9 mouse cellular contexts compared by ENCODE assay signal in genomic region chr16:45653934-45654332, GRCm38 (mm10). TPM values are rescaled to one million over a fixed set of nuclear protein-coding genes. Genes with fewer than 3 reads are reported as not detected.
A peak's percentile ranks its signal among the peaks of the same experiment; 100 is the strongest.
DNase-seq lines count a peak whose midpoint lies in the region; ATAC-seq and TF ChIP-seq lines count a peak whose summit lies in the region.
"Had no signal": no experiment of that assay in that cellular context is flagged by ENCODE, and none has a peak within 500 bp of the region (broad histone marks: within the 10 kb centered on the region; RNA-seq: fewer than 3 reads in every experiment).

BC016579 (minus strand) TSS chr16:45654068.

- peak within 1 kb of the TSS; percentile 26 for H3K4me3 ChIP-seq in erythroblast, embryonic 14.5 days (replicated peaks)
- H3K4me3 ChIP-seq in hindbrain, embryonic 15.5 days = peak within 1 kb of the TSS; percentile 35
- H3K4me3 ChIP-seq in liver, embryonic 11.5 days (ENCODE audit: low read depth, low read length) = peak within 1 kb of the TSS; percentile 41
- H3K4me3 ChIP-seq in midbrain, postnatal 0 days (ENCODE audit: low read depth, low read length) = peak within 1 kb of the TSS; percentile 33

- H3K4me2 ChIP-seq in hindbrain, embryonic 15.5 days = peak within 1 kb of the TSS; percentile 61
- H3K4me2 ChIP-seq in liver, embryonic 11.5 days = peak within 1 kb of the TSS; percentile 81
- H3K4me2 ChIP-seq in midbrain, postnatal 0 days (ENCODE audit: low read depth, low read length, poor library complexity, severe bottlenecking) = peak within 1 kb of the TSS; percentile 53

- H3K9me3 ChIP-seq in erythroblast, embryonic 14.5 days (ENCODE audit: control insufficient read depth, low read length) = no peaks in the 10 kb centered on the region
- H3K9me3 ChIP-seq in hindbrain, embryonic 15.5 days = no peaks in the 10 kb centered on the region
- no peaks in the 10 kb centered on the region for H3K9me3 ChIP-seq in liver, embryonic 11.5 days (ENCODE audit: control insufficient read depth, low read length)
- no peaks in the 10 kb centered on the region for H3K9me3 ChIP-seq in midbrain, postnatal 0 days (ENCODE audit: low read length)

- ATAC-seq in erythroblast, adult 5-6 weeks (replicated peaks; ENCODE audit: low FRiP score, poor library complexity, severe bottlenecking) = no peak
- ATAC-seq in hindbrain, embryonic 15.5 days (ENCODE audit: low FRiP score, low read depth) = no peak; the same call in 1 of the 2 replicates
- peak; percentile 63 for ATAC-seq in liver, embryonic 11.5 days (replicated peaks; ENCODE audit: low FRiP score)
- peak; percentile 41; the same call in 1 of the 2 replicates for ATAC-seq in midbrain, postnatal 0 days (ENCODE audit: low FRiP score)

- H3K36me3 ChIP-seq in erythroblast, embryonic 14.5 days (ENCODE audit: control insufficient read depth) = no peaks in the 10 kb centered on the region
- no peaks in the 10 kb centered on the region for H3K36me3 ChIP-seq in hindbrain, embryonic 15.5 days
- no peaks in the 10 kb centered on the region for H3K36me3 ChIP-seq in liver, embryonic 11.5 days (ENCODE audit: control insufficient read depth, insufficient read depth, low read length)
- no peaks in the 10 kb centered on the region for H3K36me3 ChIP-seq in midbrain, postnatal 0 days (ENCODE audit: insufficient read depth, low read length)

- 5% methylated on average over 20 of the region's 20 CpGs for WGBS in hindbrain, embryonic 15.5 days
- 11% methylated on average over 20 of the region's 20 CpGs for WGBS in liver, embryonic 11.5 days
- 9% methylated on average over 20 of the region's 20 CpGs for WGBS in midbrain, postnatal 0 days

- H3K4me1 ChIP-seq in erythroblast, embryonic 14.5 days (ENCODE audit: control insufficient read depth) = peaks cover 11% of the 10 kb centered on the region
- H3K4me1 ChIP-seq in hindbrain, embryonic 15.5 days (replicated peaks) = 0 out of 2 replicates have a peak, but pooled peaks cover 6% of the 10 kb centered on the region
- H3K4me1 ChIP-seq in liver, embryonic 11.5 days (replicated peaks; ENCODE audit: control insufficient read depth, insufficient read depth, low read length) = peaks cover 11% of the 10 kb centered on the region
- H3K4me1 ChIP-seq in midbrain, postnatal 0 days (ENCODE audit: insufficient read depth, low read length) = no peaks in the 10 kb centered on the region

- no peak within 1 kb of the TSS for H3K27ac ChIP-seq in hindbrain, embryonic 15.5 days (replicated peaks)
- H3K27ac ChIP-seq in liver, embryonic 11.5 days (ENCODE audit: low read depth, low read length) = no peak within 1 kb of the TSS
- H3K27ac ChIP-seq in midbrain, postnatal 0 days (ENCODE audit: low read depth, low read length) = no peak within 1 kb of the TSS

- peak; percentile 27 for DNase-seq in cerebellum, adult 9-11 months
- no peak for DNase-seq in liver, embryonic 11.5 days (ENCODE audit: low spot score)
- no peak for DNase-seq in midbrain, postnatal 0 days (ENCODE audit: low spot score)
- DNase-seq in right cerebral cortex, postnatal 25 days = no peak
- DNase-seq in frontal cortex, adult 2 months (ENCODE audit: extremely low spot score in 1 of 2, low spot score in 1 of 2) = no peak

- no peak within 1 kb of the TSS; the same call in 1 of the 2 replicates for H3K9ac ChIP-seq in hindbrain, embryonic 15.5 days
- H3K9ac ChIP-seq in liver, embryonic 11.5 days (ENCODE audit: low read depth, low read length) = peak within 1 kb of the TSS; percentile 4; the same call in 1 of the 2 replicates
- H3K9ac ChIP-seq in midbrain, postnatal 0 days (replicated peaks; ENCODE audit: low read length, poor library complexity, severe bottlenecking) = 0 out of 2 replicates have a peak within 1 kb of the TSS, but pooled peaks have one; percentile 9

- peaks cover 5% of the 10 kb centered on the region for H3K27me3 ChIP-seq in erythroblast, embryonic 14.5 days (ENCODE audit: control insufficient read depth)
- peaks cover 15% of the 10 kb centered on the region; the same call in 1 of the 2 replicates for H3K27me3 ChIP-seq in hindbrain, embryonic 15.5 days
- H3K27me3 ChIP-seq in liver, embryonic 11.5 days (replicated peaks; ENCODE audit: control insufficient read depth, insufficient read depth, low read length) = no peaks in the 10 kb centered on the region
- peaks cover 5% of the 10 kb centered on the region; the same call in 1 of the 2 replicates for H3K27me3 ChIP-seq in midbrain, postnatal 0 days (ENCODE audit: insufficient read depth, low read length)

- TF ChIP-seq CTCF in midbrain, postnatal 0 days (IDR thresholded peaks at IDR 0.05) = no peak

RNA-seq across cellular contexts. Expression of gene BC016579, which starts in this region (rescaled TPM):
- polyA plus RNA-seq in erythroblast, embryonic 14.5 days (2012) = not detected in 2 replicates
- 2.7 TPM in 1 of 2 replicates, not detected in the other for total RNA-seq in erythroblast, adult 5-6 weeks (2015; ENCODE audit: low replicate concordance)
- total RNA-seq in erythroblast, adult 5-6 weeks (2017; ENCODE audit: low replicate concordance) = 0.51 TPM in 1 of 2 replicates, not detected in the other
- polyA plus RNA-seq in hindbrain, embryonic 15.5 days (2015; fragmentation: Nextera tagmentation; extraction: Ambion mirVana) = not detected in 2 replicates
- 0.34 and 0.90 TPM in 2 replicates for polyA plus RNA-seq in liver, embryonic 11.5 days (2014; fragmentation: Nextera tagmentation; extraction: Ambion mirVana)
- not detected in 2 replicates for total RNA-seq in midbrain, postnatal 0 days (2014; rRNA removed)
- not detected in 2 replicates for polyA plus RNA-seq in midbrain, postnatal 0 days (2015; fragmentation: Nextera tagmentation; extraction: Ambion mirVana)
- 0.13 and 0.44 TPM in 2 replicates for polyA plus RNA-seq in frontal cortex, adult 2 months (2012; rRNA removed)
- total RNA-seq: MEL had no signal

Comparison
In these comparisons a context has a peak if more than half of its experiments do, and no peak if none do; other contexts are left out.
1. Peak in ATAC-seq, H3K4me3 ChIP-seq, H3K9ac ChIP-seq and H3K4me2 ChIP-seq in liver, embryonic 11.5 days; RNA of the gene not detected or under 1 TPM.
2. Peak in ATAC-seq, H3K4me3 ChIP-seq, H3K9ac ChIP-seq and H3K4me2 ChIP-seq in midbrain, postnatal 0 days; RNA of the gene not detected or under 1 TPM.